Mouse (Mus musculus) 416B (cell line): ENCODE results near the gene Jag1.

Source experiments
- DNase-seq: peaks from one replicate; pipeline ENCODE4 v3.0.0; 2011; ENCODE audit warnings: low read depth

Jag1 gene

DNA sequence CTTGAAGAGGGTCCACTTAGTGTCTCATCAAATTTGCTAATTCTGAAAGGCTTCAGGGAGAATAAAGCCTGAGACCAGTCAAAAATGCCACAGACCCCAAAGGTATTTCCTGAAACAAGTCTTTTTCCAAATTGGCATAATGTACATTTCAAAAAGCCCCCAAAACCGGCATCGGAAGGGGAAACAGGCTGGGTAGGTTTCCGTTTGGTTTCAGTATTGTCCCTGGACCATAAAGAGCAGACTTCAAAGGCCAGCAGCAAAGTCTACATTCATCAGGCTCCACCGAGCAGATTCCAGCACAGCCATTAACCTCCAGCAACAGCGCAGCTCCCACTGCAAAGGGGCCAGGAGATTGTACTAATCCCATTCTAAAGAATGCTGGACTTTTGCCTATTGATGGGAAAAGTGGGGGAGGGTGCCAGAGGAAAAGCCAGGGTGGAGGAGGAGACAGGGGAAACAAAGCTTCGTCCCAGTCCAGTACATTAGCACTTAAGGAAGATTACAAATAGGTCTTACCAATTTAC is 17.2 kb downstream of the Jag1 start:
- no peak for DNase-seq

DNA sequence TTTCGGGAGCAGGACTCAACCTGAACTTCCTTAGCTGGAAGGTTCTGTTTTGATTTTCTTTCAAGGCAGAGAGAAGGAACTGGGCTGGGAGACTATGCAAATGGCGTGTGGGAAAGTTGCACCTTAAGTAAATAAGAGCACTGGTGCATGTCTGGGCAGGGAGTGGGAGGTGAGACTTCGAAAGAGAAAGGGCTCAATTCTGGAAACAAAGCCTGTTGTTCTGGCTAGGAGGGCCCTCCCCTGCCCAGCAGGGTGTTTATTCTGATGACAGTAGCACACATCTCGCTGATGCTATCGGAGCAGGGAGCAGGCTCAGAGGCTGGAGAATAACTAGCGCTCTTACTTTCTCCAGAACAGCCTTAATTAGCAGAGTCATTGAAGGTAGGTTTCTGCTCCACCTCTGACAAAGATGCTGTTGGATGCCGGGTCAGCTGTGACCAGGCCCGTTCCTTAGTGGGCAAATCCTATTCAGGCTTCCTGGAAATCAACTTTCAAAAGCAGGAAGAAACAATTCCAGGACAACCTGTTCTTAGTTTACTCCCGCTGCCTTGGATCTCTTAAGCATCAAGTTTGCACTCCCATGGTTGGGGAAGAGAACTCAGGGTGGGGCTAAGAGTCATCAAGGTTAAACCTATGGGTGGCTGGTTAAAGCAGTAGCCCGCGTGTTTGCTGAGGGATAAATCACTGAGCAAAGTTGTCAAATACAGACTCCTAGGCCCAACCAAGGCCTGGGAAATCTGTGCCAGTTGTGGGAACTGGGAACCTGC is 18.0 kb downstream of the Jag1 start:
- no peak for DNase-seq

DNA sequence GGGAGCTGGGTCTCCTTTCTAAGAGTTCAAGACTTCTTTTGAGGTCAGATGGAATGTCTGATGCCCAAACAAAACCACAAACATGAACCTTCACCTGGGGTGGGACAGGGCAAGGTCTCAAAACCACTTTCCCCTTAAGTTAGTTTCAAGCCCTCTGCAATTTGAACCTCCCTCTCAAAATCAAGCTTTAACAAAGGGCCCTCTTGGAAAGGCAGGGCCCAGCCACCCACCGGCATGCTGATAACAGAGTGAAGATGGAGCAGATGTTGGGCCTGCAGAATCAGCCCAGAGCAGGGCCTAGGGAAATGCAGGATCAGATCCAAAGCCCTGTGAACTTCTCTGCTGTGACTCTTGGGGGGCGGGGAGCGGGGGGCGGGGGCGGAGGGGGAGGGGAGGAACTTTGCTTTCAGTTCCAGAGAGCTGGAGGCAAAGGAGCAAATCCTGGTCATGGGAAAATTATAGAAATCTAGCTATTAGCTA is 19.4 kb downstream of the Jag1 start:
- no peak for DNase-seq

DNA sequence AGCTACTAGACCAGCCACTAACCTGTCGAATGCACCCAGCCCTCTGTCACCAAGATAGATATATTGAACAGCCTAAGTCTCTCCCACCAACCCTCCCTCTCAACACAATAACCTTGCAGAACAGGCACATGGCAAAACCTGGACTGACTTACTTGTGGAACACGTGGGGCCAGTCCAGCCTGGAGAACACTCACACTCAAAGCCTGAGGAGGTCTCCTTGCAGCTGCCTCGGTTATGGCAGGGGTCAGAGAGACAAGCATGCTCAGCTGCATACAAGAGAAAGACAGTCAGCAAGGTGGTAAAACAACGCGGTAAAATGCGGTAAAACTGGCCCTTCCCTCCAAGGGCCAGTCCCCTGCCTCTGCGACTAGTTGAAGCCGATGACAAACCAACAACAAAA is 22.1 kb downstream of the Jag1 start:
- no peak for DNase-seq

DNA sequence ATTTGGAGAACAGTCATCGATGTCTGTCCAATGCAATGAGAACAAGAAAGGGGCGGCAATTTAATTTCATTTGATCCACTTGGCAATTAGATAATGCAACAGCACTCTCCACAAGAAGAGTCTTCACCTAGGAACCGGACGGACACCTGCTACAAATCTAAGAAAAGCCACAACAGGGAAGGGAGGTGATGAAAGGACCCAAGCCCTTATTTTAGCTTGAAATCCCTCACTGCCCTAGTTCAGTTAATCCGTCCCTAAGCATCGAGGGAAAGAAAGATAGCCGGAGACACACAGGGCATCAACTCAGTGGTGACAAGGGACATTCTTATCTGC is 23.2 kb downstream of the Jag1 start:
- no peak for DNase-seq

DNA sequence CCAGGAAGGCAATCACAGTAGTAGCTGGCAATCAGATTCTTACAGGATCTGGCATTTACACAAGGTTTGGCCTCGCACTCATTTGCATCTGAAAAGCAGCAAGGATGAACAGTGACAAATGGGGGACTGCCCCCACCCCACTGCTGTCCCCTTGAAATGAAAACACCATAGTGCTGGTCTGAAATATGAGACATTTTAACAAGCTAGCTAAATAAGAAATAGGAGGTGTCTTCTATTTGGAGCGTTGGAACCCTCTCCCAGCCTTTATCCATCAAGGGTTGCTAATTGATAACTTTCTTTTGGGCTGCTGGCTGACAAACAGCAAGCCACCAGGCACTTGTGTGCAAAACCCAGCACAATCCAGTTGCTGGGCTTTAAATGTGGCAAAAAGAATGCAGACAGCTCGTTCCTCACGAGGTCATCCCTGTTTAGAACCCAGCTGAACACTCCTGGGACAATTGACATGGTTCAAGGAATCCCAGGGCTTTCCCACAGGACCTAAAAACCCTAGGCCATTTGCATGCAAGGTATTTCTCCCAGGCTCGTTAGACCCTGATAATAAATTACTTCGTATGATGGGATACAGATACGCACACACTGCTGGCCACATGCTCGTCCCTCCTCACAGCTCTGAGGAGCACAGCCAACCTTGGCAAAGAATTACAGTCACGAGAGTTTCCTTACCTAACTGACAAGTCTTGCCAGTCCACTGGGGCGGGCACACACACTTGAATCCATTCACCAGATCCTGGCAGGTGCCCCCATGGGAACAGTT is 23.7 kb downstream of the Jag1 start:
- DNase-seq, result no peak

DNA sequence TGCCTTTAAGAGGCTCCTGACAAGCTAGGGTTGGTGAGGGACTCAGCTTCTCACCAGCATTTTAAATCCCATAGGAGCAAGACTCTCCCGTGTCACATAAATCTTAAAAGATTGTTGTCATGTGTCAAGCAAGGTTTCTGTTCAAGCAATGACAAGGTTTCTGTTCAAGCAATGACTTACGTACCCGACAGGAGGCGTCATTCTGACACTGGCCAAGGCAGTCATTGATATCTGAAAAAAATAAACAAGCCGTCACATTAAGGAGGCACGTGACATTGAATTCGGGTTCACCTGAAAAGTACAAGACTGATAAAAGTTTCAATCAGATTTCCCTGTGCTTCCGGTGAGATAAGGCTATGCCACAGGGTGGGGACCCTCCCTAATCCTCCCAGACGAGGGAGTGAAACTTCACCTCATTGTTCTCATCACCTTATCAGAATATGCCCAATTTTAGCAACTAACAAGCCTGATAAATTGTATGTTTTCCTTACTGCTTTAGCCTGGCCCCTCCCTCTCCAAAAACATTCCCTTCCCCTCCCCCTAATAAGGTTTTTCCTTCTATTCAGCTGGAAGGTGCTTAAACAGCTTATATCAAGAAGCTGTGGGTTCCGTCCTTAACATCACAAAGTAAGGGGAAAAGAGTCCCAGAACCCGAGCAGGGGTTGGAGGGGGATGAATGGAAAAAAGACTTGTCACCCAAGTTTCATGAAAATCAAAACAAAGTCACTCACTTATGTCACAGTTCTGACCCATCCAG is 24.5 kb downstream of the Jag1 start:
- DNase-seq, result no peak

DNA sequence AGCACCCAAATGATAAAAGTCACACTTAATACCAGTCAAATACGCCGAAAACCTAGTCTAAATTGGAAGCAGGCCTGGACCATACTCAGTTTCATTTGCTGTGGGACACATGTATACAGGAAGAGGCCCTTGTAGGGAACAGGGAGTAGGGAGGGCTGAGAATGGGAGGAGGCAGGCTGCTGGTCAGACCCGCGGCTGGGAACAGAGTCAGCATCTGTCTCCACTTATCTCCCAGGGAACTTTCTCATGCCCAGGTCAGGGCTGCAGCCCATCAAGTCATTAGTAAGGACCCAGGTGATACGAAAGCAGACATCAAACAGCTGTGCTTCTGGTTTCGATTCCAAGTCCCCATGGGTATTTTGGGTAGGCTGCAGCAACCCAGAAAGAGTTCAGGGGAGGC is 28.7 kb downstream of the Jag1 start:
- no peak for DNase-seq

DNA sequence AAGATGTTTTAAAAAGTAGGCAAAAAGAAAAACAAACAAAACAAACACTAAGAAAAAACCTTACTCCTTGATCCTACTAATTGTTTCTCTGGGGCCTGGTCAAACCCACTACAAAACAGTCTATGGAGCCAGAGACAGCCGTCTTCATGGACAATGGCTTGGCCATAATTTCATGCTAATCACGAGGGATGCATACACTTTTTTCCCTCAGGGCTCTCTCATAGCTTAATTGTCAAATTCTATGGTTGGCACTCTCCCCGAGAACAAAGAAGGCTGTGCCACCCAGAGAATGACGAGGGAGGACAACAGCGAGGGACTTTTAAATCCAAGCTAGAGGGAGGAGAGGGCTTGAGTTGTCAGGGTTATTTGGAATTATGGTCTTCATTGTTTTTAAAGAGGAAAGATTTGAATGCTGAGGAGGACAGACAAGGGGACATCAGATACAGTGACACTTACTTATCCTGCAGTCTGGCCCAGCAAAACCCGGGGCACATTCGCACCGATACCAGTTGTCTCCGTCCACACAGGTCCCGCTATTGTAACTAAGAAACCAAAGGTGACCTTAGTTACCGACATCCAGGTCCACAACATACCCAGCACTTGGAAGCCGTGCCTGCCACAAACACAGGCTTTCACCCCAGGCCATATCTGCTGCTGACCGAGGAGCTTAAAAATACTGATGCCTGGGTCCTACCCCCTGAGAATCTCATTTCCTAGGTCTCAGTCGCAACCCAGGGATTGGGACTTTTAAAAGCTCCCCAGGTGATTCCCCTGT is 29.6 kb downstream of the Jag1 start:
- no peak for DNase-seq

DNA sequence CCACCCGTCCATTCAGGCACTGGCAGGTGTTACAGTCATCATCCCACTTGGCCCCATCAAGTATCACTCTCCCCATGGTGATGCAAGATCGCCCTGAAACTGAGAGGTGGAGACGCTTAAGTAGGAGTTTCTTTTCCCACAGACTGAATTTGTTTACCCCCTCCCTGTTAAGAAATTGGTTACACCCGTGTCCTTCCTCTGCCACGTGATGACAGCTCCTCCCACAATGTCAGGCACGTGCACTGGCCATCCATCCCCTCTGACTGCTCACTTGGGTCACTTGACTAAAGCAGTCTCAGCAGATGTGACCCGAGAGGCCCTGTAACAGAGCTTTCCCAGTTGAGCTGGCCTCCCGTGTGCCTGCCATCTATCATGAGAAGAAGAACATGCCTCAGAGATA is 31.2 kb downstream of the Jag1 start:
- no peak for DNase-seq

DNA sequence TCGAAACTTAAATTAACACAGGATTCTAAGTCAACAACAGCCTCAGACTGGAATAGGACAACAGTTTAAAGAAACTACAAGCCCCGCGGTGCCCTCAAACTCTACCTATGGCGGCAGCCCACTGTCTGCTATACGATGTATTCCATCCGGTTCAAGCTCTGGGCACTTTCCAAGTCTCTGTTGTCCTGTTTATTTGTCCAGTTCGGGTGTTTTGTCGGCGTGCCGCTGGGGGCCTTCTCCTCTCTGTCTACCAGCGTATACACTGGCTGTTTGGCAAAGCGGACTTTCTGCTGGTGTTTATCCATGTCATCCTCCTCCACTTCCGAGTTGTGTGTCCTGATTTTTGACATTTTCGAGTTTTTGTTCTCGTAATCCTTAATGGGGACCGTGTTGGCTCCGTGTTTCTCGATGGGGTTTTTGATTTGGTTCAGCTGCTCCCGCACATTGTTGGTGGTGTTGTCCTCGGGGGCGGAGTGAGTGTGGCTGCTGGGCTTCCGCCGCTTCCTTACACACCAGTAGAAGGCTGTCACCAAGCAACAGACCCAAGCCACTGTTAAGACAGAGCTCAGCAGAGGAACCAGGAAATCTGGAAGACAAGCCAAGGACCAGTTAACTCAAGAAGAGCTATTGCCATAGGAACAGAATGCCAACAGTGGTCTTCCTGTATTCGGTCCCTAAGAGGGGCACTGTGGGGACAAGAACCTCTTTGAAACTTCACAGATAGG is 33.4 kb downstream of the Jag1 start:
- no peak for DNase-seq

DNA sequence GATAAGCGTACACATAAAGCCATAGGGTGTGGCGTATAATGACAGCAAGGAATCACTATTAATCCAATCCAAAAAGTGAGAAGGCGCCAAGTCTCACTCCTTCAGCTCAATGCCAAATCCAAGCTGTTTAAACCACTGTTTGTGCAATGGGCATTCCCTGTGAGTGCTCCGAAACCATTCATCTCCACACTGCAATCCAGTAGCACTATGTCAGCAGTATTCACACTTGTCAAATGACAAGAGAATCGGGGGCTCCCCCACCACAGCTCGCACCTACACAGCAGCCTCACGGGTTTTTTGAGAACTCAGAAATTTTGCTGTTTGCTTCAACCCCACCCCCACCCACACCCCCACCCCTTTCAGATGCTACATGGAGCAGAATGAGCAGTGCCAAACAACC is 35.4 kb downstream of the Jag1 start:
- DNase-seq, result no peak

DNA sequence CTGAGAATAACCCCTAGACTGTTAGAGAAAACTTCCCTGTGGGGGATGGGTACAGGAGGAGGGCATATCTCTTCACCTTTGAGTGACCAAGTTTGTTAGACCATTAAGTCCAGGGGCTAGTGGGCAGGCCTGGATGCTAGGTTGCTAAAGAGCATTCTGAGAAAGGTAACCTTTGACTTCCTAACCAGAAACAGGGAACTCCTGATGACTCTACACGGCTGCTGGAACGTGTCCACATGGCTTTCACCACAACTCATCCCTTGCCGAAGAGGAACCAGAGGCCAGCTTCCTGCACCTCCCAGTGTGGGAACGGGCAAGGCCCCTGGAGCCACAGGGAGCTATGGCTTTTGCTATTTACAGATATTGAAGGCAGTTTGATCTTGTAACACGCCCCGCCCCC is 36.0 kb downstream of the Jag1 start:
- DNase-seq, result no peak

DNA sequence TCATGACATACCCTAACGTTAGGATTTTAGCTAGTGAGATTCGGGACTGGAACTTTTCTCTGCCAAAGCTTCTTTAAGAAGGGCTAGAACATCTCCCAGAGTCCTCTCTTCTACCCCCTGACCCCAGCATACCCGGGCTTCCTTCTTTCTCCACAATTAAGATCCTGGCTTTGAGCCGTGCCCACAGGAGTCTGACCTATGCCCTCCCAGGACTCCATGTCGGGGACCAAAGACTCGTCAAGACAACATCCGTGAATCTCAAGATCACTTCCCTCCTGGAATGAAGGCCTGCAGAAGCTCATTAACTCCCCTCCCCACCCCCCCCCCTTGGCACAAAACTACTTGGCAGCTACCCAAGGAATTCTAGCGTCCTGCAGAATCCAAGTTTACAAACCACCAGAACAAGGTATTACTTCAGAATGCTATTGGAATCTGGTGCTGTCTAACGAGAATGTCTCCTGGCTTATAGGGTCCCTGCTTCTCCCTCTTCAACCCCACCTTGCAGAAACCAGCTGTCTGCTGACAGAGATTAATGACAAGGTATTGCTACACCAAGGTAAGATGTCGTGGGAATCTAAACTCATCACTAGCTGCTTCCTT is 36.6 kb downstream of the Jag1 start:
- DNase-seq, result no peak

DNA sequence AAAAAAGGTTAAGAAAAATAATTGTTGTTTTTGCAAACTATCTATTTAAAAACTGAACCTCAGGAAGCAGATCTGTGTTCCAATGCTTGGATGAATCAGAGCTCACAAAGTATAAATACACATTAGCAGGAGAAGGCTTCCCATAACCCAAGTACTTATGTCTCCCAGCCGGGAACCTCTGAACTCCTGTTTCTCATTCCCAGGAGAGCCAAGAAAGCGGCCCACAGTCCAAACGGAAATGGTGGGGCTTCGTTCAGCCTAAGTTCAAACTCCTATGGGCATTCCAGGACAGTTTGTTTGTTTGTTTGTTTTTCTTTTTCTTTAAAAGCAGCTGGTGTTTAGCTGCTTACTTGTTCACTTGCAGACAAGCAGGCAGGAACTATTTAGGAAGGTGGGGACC is 37.7 kb downstream of the Jag1 start:
- DNase-seq, result no peak

DNA sequence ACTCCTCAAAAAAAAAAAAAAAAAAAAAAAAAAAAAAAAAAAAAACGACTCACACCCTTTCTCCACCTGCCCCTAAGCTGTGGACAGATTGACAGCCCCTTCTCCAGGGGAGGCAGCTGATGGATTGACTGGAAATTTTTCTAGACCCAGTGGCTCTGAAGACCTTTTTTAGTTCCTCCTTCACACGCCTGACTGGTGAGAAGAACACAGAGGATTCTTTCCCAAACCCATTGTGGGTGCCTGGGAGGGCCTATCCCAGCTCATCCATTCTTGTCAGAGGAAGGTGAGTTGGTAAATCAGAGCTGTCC is 42.2 kb downstream of the Jag1 start:
- DNase-seq, result no peak

DNA sequence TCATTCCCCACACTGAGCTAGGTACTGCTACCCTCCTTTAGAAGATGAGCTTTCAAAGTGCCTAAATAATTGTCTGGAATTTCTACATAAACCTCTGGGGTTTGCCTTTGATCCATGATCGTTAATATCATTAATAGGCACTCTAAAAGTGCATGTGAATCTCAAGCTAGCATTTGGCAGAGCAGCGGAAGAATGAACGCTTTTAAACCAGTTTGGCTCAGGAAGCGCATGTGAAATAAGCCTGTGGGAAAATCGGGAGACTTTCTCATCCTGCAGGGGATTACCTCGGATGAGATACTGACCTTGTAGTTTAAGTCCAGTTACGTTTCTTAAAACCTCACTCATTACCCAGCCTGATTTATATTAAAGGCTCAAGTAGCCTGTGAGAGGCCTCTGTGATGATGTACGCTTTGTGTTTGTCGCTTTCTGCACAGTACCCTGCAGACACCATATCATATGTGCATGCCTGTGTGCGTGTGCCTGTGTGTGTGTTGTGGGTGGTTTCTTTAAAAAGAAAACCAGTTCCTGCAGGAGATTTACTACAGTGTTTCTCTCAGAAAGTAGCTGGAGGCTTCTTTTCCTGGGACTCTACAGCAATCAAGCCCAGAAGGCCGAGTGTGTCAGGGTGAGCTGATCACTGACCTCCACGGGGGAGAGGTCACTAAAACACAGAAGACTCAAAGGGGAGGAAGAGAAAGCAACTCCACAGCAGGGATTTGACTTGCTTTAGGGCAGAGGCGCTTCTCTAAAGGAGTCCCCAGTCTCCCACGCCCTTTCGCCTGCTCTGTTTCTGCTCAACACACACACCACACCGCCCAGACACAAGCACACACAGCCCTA is 42.8 kb downstream of the Jag1 start:
- DNase-seq, result no peak

DNA sequence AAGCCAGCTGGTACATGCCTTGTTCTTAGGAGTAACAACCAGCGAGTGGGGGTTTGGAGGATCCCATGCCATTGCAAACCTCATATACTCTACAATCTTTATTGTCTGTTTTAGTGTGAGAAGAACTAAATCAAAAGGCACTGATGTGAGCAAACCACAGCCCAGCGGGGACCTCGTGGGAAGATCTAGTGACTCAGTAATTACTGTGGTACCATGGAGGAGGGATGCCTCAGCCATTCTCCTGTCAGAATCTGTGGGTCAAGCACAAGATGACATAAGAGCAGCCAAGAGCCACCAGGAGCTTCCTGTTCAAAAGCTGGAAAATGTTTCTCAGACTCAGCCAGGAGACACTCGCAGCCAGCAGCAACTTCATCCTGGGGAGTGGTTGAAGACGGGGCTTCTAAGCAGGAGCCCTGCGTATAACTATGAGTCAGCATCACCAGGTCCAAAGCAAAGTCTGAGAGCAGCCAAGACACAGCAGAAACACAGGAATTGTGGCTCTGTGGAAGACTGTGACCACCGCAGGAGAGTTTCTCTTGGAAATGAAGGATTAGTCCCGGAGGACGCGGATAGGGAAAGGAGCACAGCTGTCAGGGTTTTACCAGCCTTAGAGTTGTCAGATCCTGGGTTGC is 48.8 kb downstream of the Jag1 start:
- no peak for DNase-seq

DNA sequence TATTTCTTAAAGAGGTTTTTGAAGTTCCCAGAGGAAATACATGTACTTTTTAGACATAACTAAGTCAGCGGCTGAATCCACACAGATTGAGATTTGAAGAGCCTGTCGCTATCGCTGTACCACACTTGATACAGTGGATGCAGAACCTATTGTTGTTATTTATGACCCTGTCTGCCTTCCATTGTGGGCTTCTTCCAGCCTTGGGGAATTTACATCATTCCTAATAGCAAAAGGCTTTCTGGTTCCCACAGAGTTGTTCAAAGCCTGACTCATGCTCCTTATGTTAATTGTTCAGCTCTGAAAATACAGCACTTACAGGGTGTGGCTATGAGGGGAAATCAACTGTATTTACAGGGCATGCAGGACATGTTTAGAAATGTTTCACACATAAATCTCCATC is 51.9 kb downstream of the Jag1 start:
- no peak for DNase-seq

DNA sequence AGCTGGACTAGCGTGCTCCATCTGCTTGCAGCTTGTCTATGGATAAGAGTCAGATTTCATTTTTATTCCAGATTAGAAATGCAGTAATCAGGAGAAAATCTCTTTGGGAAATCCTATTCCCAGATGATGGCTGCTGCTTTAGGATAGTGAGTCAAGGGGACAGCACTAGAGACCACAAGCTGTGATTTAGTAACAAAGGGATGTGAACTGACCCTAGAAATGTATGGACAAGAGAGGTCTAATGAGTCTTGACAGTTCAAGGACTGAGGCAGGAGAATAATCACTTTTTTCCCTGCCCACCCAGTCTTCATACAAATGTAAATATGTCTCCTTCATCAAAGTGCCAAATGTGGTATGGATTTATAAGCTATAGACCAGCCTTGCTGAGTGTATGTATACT is 52.6 kb downstream of the Jag1 start:
- DNase-seq, result no peak
